Mouse (Mus musculus) cerebellum, adult 11 months (tissue): Measurements from ENCODE around the gene Spin2f.
"Not testable (repeated sequence)": the region's sequence is repeated elsewhere in the genome, so short reads cannot be mapped to it uniquely, and the experiment has no call there.

Experiments used
- DNase-seq: peaks from one replicate; pipeline ENCODE4 v3.0.0; 2022

Gene Spin2f

GRCm38 (mm10) chrX:31253594-31253993, at the start of gene Spin2f:
TSS of gene Spin2f (plus strand) at chrX:31253894.
- not testable (repeated sequence) for DNase-seq

- not testable (repeated sequence) for DNase-seq
Observed at GRCm38 (mm10) chrX:31212136-31212535, 41.6 kb upstream of the Spin2f start.

- DNase-seq: not testable (repeated sequence)
Observed at GRCm38 (mm10) chrX:31223536-31223935, 30.2 kb upstream of the Spin2f start.

GRCm38 (mm10) chrX:31235088-31235487, 18.6 kb upstream of the Spin2f start:
- DNase-seq: not testable (repeated sequence)

GRCm38 (mm10) chrX:31241754-31242153, 11.9 kb upstream of the Spin2f start:
- DNase-seq: not testable (repeated sequence)
